Mouse (Mus musculus): ENCODE data around the gene Fam43b.

- TF ChIP-seq CTCF (IDR thresholded peaks at IDR 0.05) (no peak), EP300 (IDR thresholded peaks at IDR 0.05) (no peak)
These were observed 51.3 kb downstream of the Fam43b start for GRCm38 (mm10) chr4:138344891-138345545.
